Mouse (Mus musculus) liver, postnatal 0 days (tissue): ENCODE measurements around the gene Rbms2.

Experiments used
- CTCF ChIP-seq: sonication (generic); IDR thresholded peaks from 2 replicates; pipeline ENCODE4 v1.5.1; 2016; ENCODE audit warnings: antibody characterized with exemption, low read depth
- EP300 ChIP-seq: IDR thresholded peaks from 2 replicates; pipeline ENCODE4 v1.6.1; 2016; ENCODE audit warnings: antibody characterized with exemption, low read depth, mild to moderate bottlenecking

GRCm38 (mm10) chr10:128175302-128175701, 4.8 kb downstream of the Rbms2 start:
- no peak for TF ChIP-seq CTCF
- TF ChIP-seq EP300 = no peak
